Mouse (Mus musculus) cerebellum, adult 2 months (tissue): ENCODE results near the gene Ddb1. TPM values are rescaled to one million over a fixed set of nuclear protein-coding genes. Genes with fewer than 3 reads are reported as not detected.

Source experiments
- DNase-seq, 2 experiments: peaks; one replicate each; pipeline ENCODE4 v3.0.0; 2021
- H3K27ac ChIP-seq: fragments of 200-500 bp; 2 replicates; pipeline ENCODE4 v1.5.1; 2012; ENCODE audit warnings: low read length, control low read depth, inconsistent platforms; ENCODE audit not compliant: insufficient read depth
- H3K27me3 ChIP-seq: fragments of 200-500 bp; 2 replicates; pipeline ENCODE4 v1.6.1; 2012; ENCODE audit warnings: inconsistent platforms, mild to moderate bottlenecking, low read length, moderate library complexity; ENCODE audit not compliant: control insufficient read depth, insufficient read depth
- H3K4me1 ChIP-seq: fragments of 200-500 bp; 2 replicates; pipeline ENCODE4 v1.6.1; 2011; ENCODE audit warnings: low read length; ENCODE audit not compliant: control insufficient read depth, insufficient read depth
- H3K4me3 ChIP-seq: fragments of 200-500 bp; replicated peaks from 2 replicates; pipeline ENCODE3; 2011; ENCODE audit warnings: mild to moderate bottlenecking, low read depth, low read length, control low read depth; ENCODE audit not compliant: insufficient read depth
- CTCF ChIP-seq: fragments of 200-500 bp; IDR thresholded peaks from 2 replicates; pipeline ENCODE4 v1.5.1; 2011; ENCODE audit warnings: low read depth, mild to moderate bottlenecking, control low read depth, low read length, moderate library complexity, borderline replicate concordance; ENCODE audit not compliant: insufficient read depth
- POLR2A ChIP-seq: fragments of 200-500 bp; IDR thresholded peaks from 2 replicates; pipeline ENCODE4 v1.6.1; 2011; ENCODE audit warnings: low read length, control low read depth, borderline replicate concordance; ENCODE audit not compliant: insufficient read depth
- WGBS: fragments of 180-500 bp; shearing (Covaris S2); methylation state at CpG from one replicate; pipeline ENCODE4 v1.1.7; 2018; 5-methylcytosine and 5-hydroxymethylcytosine counted together
- polyA plus RNA-seq: library from polyadenylated mRNA; depleted of rRNA; stranded (reverse); fragments of >200 nt; gene quantifications from 2 replicates; pipeline ENCODE4 v1.2.3, GENCODE M21; 2012

Ddb1 gene
- polyA plus RNA-seq, 1 experiment = 148 TPM

DNA sequence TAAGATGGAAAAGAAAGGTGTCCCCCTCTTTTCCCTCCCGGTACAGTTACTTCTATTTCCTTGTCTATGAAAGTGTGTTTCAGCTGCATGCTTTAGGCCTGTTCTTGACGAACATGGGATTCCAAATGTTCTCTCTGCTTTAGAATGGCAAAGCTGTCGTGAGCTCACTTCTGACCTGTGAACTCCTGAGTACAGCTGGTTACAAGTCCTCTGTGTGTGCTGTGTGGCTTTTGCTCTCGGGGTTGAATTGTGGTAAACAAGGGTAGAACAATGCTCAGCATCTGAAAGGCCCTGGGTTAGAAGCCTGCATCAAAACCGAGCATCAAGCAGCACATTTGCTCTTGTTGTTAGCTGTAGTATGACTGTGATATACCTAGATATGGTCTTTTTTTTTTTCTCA, 42.8 kb upstream of the Ddb1 start:
- TF ChIP-seq POLR2A (no peak), CTCF (no peak)
- Histone ChIP-seq H3K27me3 (no peaks in the 10 kb centered on the region; the same call in 1 of the 2 replicates), H3K4me1 (no peaks in the 10 kb centered on the region; the same call in 1 of the 2 replicates), H3K27ac (no peak overlapping the region), H3K4me3 (no peak overlapping the region)
- 64% methylated on average over 5 of the region's 5 CpGs for WGBS
- DNase-seq = no peak

DNA sequence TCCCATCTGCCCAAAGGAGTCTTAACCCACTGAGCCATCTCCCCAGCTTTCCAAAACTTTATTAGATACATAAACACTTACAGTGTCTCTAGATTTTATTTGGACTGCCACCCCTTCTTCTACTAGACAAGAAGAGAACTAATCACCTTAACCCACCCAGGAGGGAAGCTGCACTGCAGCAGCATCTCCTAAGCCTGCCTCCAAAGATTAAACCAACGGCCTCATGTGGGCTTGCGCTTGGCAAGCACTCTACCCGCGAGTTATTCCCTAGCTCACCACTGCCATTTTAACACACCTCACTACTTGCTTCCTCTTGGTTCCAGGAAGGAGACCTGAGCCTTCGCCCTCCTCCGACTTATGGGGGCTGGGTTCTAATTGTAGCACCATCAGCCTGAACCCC, 40.8 kb upstream of the Ddb1 start:
- WGBS = 80% methylated on average over 6 of the region's 6 CpGs
- no peaks in the 10 kb centered on the region; the same call in 1 of the 2 replicates for H3K27me3 ChIP-seq
- DNase-seq = no peak

DNA sequence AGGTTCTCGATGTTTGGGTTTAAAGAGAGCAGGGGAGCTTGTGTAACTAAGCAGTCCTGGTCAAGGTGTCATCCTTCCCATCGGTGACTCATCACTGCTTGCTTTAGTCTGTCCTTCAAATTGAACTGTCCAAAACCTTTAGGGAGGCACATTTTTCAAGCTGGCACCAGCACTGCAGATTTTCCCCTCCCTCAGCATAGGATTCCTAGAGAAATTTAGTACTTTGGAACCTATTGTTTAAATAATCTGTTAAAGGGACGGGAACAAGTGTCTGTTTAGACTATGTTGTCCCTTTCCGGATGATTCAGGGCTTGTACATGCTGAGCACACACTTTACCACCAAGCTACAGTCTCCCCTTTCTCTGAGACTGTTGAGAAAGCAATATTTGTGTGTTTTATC, 39.9 kb upstream of the Ddb1 start:
- WGBS = 74% methylated on average over 4 of the region's 4 CpGs
- no peak overlapping the region for H3K27ac ChIP-seq
- no peaks in the 10 kb centered on the region; the same call in 1 of the 2 replicates for H3K27me3 ChIP-seq
- H3K4me3 ChIP-seq = no peak overlapping the region
- TF ChIP-seq POLR2A (no peak), CTCF (no peak)
- no peak for DNase-seq
- H3K4me1 ChIP-seq = no peaks in the 10 kb centered on the region; the same call in 1 of the 2 replicates

More for the DNA sequence above, 40.8 kb upstream of the Ddb1 start:
- Histone ChIP-seq H3K4me1 (no peaks in the 10 kb centered on the region; the same call in 1 of the 2 replicates), H3K27ac (no peak overlapping the region), H3K4me3 (no peak overlapping the region)
- TF ChIP-seq POLR2A = no peak
- no peak for TF ChIP-seq CTCF

DNA sequence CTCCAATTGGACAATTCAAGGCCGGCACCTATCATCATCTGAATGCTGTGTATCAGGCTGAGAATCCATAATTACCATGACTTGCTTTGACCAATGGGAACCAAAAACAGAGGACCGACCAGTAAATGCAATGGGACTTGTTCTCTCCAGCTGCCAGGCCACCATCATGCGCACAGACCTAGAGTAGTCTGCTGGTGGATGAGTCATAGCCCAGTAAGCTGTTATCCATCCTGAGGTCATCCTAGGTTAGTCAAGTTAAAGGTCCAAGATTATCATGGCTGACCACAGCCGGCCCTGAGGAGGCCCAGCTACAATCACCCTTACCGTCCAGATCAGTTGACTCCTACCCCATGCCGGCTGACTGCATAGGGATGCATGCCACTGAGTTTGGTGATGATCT, 35.5 kb upstream of the Ddb1 start:
- no peak for TF ChIP-seq POLR2A
- no peak for TF ChIP-seq CTCF
- 96% methylated on average over 6 of the region's 6 CpGs for WGBS
- Histone ChIP-seq H3K27me3 (no peaks in the 10 kb centered on the region), H3K4me3 (no peak overlapping the region), H3K27ac (no peak overlapping the region), H3K4me1 (no peaks in the 10 kb centered on the region)
- DNase-seq = no peak

DNA sequence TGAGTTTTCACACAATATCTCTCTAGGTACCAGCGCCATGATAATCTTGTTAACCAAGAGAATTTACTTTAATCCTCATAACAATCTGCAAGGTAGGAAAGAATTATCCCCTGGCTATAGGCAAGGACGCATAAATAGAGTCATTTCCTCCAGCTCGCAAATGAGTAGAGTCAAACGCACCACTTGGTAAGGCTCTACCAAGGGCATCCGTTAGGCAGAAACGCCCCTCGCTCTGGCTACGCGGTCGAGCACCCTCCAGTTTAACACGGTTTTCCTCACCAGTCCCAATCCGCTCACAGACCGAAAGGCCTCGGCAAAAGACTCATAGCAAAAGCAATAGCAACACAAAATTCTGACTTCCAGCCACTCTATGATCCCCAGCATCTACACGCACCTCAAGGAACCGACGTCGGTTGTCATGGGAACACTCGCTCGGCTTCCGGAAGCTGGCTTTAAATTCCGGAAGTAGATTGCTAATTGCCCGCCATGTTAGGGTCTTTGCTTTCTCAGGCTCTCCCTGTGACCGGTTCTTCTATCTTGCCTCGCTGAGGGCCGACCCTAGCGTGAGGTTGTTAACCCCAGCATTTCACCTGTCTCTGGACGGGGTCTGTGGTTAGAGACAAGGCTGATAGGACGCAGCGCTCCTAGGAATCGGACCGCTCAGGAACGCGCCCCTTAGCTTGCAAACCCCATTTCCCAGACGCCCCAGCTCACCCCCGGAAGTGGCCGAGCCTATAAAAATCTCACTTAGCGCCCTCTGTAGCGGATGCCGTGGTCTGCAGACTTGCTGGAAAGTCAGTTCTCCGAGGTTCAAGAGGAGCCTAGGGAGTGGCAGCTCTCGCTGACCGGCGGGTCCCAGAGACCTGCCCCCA, 28.2 kb upstream of the Ddb1 start, which contains the start of the genes Cyb561a3 and Tmem138:
Cyb561a3 (plus strand) TSS at position 483 of the 872 bp plus-strand sequence.
Tmem138 (minus strand) TSS at position 673 of the 872 bp plus-strand sequence.
- TF ChIP-seq POLR2A (peak; percentile 48; the same call in 1 of the 2 replicates), CTCF (peak; percentile 44; the same call in 1 of the 2 replicates)
- 1% methylated on average over 44 of the region's 44 CpGs for WGBS
- peak within 1 kb of the TSS; percentile 93 for H3K27ac ChIP-seq
- H3K4me1 ChIP-seq = no peaks in the 10 kb centered on the region
- H3K4me3 ChIP-seq = peak within 1 kb of the TSS; percentile 98
- peak; percentile 93 to 95 for DNase-seq
- no peaks in the 10 kb centered on the region for H3K27me3 ChIP-seq

DNA sequence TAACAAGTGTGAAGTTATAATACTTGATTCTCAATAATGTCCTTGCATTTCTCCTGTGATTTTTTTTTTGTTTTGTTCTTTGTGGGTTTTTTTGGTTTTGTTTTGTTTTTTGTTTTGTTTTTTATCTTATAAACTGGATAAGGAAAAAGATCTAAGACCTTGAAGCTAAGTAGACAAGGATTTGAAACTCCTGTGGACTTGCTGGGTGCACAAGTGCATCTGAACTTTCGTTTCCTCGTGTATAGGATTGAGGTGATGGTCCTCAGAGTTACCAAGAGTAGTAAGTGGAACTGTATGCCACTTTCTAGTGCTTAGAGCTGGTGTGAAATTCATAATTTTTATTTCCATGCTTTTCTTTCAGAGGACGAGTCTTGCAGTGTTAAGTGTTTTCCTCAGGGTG, 25.0 kb upstream of the Ddb1 start:
- no peak overlapping the region for H3K27ac ChIP-seq
- TF ChIP-seq CTCF (no peak), POLR2A (no peak)
- H3K27me3 ChIP-seq = no peaks in the 10 kb centered on the region
- no peak for DNase-seq
- no peak overlapping the region for H3K4me3 ChIP-seq
- H3K4me1 ChIP-seq = no peaks in the 10 kb centered on the region
- WGBS = 81% methylated on average over 3 of the region's 3 CpGs

DNA sequence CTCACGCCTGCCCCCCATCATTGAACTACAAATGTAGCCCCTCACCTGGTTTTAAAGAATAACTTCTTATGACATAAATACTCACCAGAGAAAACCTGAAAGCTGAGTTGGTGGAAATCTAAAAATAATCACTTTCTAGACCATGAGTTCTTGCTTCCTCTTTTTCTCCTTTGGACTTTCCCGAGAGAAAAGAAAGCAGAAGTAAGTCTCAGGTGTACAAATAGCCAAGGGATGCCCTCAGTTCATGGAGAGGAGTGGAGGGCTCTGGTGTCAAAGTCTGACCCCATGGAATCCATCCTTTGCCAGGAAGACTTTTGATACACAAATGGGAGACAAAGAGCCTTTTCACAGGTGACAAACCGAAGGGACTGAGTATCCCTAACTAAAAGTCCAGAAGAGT, 24.4 kb upstream of the Ddb1 start:
- WGBS = 76% methylated on average over 3 of the region's 3 CpGs
- Histone ChIP-seq H3K4me1 (no peaks in the 10 kb centered on the region), H3K4me3 (no peak overlapping the region), H3K27me3 (no peaks in the 10 kb centered on the region), H3K27ac (no peak overlapping the region)
- no peak for TF ChIP-seq CTCF
- TF ChIP-seq POLR2A = no peak
- no peak for DNase-seq

DNA sequence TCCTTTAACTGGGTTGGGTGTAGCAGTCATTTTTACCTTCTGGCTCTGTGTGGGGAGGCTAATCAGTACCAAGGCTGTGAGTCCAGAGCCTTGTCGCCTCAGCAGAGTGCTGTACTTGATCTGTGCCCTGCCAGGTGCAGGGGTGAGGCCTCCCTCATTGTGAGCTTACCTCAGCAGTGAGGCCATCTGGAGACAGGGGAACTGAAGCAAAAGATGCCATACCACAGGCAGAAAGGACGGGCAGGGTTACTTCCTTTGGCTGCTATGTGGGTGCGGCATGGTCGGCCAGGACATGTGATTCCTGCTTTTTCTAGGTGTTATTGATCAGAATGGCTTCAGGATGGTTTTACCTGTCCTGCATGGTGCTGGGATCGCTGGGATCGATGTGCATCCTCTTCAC, 23.1 kb upstream of the Ddb1 start:
- no peak for TF ChIP-seq POLR2A
- TF ChIP-seq CTCF = no peak
- Histone ChIP-seq H3K4me3 (no peak overlapping the region), H3K27me3 (no peaks in the 10 kb centered on the region), H3K27ac (no peak overlapping the region), H3K4me1 (no peaks in the 10 kb centered on the region)
- DNase-seq = no peak
- 76% methylated on average over 6 of the region's 6 CpGs for WGBS
